Mouse (Mus musculus): ENCODE data around the gene S100pbp.
A peak's percentile ranks its signal among the peaks of the same experiment; 100 is the strongest.

The S100pbp gene

GRCm38 (mm10) chr4:129146392-129146791 lies 43.1 kb downstream of the S100pbp start:
- no peak for DNase-seq

DNA sequence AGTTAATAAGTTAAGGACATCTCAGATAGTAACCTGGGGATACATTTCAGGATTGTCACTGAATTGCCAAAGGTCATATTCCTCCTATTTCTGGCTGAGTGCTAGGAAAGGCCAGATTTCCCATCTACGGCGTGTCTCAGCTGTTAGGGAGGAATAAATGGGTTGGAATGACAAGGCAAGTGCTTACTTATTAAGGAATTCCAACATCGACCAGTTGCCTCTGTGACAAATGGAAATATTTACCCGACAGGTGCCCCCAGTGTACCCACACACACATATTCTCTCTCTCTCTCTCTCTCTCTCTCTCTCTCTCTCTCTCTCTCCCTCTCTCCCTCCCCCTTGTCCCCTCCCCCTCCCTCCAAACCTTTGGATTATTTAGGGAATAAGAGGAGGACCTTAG lies 43.6 kb downstream of the S100pbp start:
- no peak for DNase-seq

DNA sequence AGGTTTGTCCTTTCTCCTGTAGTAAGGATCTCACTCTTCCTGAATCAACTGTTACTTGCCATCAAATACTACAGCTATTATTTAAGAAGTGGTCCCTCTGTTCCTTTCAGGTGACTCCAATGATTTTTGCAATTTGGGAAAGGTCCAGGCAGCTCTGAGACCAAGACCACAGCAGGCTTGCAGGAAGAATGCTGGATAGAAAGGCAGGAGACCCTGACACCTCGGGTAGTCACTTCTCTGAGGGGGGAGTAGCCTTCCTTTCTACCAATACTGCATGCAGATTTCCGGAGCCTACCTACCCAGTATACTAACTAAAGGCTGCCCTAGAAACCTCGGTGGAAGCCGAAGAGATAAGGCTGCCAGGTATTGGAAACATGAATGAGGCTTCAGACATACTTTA lies 44.1 kb downstream of the S100pbp start:
- no peak for DNase-seq

DNA sequence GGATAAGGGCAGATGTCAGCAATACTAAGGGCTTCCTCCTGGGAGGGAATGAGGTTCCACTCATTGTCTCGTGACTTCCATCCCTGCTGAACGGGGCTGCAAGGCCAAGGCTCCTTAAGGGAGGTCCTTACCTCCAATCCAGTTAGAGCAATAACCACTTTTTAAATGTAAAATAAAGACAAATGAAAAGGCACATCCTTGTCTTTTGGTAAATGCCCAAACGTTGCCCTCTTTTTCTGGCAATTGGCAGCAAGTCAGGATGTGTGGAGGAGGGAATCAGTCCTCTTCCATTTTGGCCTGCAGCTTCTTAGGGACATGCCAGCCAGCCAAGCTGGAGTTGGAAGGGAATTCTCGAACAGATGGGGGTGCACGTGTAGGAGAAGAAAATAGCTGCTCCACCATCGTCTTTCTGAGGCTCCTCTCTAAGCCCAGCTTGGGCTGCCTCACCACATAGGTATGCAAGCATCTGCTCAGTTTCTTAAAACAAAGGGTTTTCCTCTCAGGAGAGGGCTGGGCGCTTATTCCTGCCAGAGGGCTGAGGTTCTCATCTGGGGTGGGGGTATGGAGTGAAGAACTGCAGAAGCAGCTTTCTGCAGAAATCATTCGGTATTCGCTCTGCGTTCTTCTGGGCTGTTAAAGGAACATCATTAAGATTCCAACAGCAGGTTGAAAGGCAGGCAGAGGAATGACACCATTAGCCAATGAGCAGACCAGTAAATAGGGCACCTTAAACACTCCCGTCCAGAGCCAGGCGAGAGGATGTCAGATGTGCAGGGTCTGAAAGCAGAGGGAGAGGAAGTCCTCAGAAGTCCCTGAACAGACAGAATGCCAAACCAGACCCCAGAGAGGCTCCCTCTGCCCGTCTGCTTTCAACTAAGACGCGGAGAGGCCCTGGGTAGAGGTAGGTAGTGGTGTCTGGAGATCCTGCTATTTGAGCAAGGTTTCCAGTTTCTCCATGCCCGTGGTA lies 44.8 kb downstream of the S100pbp start:
- peak; percentile 88 for DNase-seq

GRCm38 (mm10) chr4:129143509-129143908 lies 46.0 kb downstream of the S100pbp start:
- no peak for DNase-seq

DNA sequence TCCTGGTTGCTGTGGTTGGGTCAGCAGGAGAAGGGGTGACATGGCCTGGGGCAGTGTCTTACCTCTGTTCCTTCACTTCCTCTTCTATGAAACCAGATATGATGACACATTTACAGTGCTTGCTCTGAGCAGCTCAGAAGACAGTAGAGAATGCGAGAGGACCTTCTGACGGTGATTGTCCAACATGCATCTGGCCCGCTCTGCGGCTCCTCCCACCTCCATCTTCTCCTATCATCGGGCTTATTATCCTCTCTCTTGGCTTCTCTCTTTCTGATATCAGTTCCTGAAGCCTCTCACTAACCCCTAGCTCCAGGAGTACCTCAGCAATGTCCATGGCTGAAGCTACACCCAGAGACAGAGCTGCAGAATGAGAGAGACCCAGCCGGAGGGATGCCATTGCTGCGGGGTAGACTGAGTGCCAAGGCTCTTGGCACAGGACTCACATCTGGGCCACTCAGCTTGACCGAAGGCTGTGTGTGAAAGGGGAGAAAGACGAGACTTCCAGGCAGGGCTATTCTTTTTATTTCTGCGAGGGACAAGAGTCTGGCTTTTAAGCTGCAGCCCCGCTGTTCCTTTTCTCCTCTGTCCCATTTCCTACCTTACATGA lies 47.0 kb downstream of the S100pbp start:
- DNase-seq, result no peak

DNA sequence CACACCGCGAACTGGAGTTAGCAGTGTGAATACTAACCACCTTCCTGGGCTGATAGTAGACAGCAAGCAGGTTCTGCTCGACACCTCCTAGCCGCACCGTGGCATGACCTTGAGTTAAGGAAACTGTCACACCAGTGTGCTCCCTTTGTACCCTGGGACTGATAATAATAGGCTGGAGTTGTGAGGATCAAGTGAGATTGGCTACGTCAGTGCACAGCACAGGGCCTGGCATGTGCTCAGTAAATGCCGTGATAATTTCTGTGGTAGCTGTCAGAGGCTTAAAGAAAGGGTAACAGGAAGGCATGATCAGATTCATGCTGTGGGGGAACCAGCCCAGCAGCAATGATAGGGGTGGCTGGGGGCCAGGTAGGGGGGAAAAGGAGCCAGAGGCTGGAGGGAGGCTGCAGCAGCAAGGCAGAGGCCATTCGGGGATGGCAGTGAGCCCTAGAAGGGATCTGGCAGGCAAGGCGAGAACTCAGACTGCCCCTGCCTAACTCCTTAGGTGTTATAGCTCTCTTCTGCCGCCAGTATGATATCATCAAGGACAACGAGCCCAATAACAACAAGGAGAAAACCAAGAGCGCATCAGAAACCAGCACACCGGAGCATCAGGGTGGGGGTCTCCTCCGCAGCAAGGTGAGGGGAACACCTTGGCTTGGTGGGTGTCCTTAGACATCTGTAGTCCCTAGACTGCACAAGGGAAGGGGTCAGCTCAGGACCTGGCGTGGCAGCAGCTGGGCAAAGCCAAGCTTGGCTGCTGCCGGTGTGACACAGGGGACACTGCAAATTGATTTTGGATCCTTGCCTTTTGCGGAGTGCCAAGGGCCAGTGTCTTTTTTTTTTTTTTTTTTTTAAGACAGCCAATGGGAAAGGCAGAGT lies 47.7 kb downstream of the S100pbp start:
- DNase-seq, result no peak

DNA sequence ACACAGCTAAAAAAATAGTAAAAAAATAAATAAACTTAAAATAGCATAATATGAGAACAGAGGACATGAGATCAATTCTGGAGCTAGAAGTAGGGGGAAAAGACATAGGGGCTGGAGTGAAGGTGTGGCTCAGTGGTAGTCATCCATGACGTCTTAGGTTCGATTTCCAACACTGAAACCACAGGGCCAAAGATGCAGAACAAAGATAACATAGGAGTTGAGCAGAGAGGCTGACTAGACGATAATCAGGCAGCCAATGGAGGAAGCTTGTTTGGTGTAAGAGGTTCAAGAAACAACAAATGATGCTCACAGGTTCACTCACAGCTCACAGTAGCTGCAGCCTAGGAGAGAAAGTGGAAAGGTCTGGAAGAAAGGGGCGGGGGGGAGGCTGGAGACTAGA lies 48.7 kb downstream of the S100pbp start:
- DNase-seq, result no peak

- DNase-seq, result no peak
These were observed 49.9 kb downstream of the S100pbp start for GRCm38 (mm10) chr4:129139642-129140041.

- DNase-seq, result no peak
These were observed 51.9 kb downstream of the S100pbp start for GRCm38 (mm10) chr4:129137392-129138321.

DNA sequence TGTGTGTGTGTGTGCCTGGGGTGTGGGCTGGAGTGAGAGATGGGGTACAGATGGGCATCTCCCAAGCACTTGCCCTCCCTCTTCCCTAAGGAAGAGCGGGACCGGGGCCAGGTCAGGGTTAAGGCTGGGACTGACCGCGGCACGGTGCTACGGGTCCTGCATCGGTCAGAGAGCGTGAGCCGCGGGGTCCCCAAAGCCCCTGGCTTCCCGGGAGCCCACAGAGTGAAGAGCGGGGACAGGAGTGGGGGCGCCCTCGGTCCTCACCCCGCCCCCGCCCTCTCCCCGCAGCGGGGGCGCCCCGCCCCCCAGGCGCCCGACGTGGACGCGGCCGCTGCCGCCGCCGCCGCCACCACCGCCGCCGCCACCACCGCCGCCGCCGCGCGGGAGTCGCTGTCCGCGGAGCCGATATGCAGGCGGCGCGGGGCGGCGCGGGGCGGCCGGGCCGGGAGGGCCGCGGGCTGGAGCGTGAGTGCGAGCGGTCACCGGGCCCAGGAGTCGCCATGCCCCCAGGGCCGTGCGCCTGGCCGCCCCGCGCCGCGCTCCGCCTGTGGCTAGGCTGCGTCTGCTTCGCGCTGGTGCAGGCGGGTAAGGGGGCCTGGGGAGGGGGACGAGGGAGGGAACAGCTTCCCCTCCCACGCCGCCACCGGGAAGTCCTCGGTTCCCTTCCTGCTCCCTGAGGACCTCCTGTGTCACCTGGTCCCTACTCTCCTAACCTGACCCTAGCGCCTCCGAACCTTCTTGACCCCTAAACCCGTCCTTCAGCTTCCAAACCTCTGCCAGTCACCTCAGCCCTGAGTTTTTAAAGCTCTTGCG lies 52.7 kb downstream of the S100pbp start, which contains the start of gene Fndc5:
TSS of gene Fndc5 (plus strand) at position 421 of the 813 bp plus-strand sequence.
- DNase-seq, result no peak

DNA sequence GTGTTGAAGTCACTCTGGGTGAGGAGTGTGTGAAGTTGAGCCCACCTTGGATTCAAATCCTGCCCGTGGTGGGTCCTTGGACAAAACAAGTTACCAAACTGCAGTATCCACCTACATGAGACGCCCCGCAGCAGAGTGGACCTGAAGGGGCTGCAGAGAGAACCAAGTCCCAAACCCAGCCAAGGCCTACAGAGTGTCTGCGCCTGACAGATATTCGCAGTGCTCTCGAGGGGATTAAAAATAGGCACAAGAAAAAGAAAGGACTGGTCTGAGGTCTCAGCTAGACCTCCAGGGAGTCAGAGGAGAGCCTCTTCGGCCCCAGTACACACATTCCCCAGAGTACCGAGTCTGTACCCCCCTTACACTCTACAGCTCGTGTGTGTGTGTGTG lies 53.3 kb downstream of the S100pbp start:
- no peak for DNase-seq

GRCm38 (mm10) chr4:129135637-129136036 lies 53.9 kb downstream of the S100pbp start:
- DNase-seq, result no peak

- no peak for DNase-seq
These were observed 54.5 kb downstream of the S100pbp start for GRCm38 (mm10) chr4:129134799-129135585.

DNA sequence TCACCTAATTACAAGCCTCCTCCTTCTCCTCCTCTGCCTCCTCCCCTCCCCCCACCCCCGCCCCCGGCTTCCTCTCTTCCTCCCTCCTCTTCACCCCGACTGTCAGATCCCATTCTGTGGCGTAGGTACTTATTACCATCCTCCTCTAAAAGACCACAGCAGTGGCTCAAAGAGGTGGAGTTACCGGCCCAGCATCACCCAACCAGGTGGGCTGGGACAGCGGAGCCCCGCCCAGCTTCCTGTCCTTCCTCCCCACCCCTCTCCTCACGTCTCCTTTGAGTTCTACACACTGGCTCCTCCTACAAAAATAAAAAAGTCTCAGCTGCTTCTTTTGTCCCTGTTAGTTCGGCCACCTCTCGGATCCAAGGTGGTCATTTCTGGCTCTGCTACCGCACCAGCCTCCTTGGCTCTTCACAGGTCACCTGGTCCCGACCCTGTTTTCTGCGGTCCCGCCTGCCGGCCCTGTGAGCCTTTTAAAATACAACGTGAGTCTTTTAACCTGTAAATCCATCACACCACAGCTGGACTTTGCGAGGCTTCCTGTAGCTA lies 58.7 kb downstream of the S100pbp start:
- DNase-seq, result no peak

- no peak for DNase-seq
These were observed 59.4 kb downstream of the S100pbp start for GRCm38 (mm10) chr4:129130149-129130548.

- DNase-seq, result no peak
These were observed 60.1 kb downstream of the S100pbp start for GRCm38 (mm10) chr4:129129387-129129786.

DNA sequence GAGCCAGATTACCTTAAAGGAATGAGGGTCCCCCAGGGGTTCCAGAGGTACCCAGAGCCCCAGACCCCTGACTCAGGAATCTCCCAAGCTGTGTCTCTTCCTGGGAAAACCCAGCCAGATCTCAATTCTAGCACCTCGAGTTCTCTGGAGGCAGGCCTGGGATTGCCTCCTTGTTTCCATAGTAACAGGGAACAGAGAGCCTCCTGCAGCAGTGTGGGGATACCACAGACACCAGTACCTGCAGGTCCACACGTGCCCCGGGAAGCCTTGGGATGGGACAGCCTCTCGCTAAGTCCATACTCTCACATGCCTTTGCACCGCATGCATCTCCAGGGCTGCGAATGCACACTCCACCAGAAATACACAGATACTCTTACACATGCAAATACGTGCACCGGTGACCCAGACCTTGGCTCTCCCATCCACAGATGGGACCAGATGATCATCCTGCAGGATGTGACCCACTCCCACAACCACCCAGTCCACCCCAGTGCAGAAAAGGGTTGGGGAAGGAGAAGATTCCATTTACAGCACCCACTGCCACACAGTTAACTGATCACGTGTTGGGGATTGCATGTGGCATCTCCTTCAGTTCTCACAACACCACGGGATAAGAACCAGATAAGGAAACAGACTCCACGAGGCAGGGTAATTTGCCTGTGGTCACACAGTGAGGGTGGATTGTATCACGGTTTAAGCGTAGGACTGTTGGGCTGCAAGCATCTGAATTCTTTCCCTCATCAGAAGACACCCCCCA lies 60.8 kb downstream of the S100pbp start:
- DNase-seq, result peak; percentile 76
